Mouse (Mus musculus) mouse trophoblast stem cell (cell line): ENCODE results near the gene Sh3d21.

Experiments used
- in situ Hi-C, 2 experiments: fragments of 300-500 bp; cut with MseI, MboI; formaldehyde crosslinking; loops; 2 replicates in 1 of 2; 3 replicates in 1 of 2; pipeline ENCODE4 v1.15.1; 2025

Sh3d21 gene

DNA sequence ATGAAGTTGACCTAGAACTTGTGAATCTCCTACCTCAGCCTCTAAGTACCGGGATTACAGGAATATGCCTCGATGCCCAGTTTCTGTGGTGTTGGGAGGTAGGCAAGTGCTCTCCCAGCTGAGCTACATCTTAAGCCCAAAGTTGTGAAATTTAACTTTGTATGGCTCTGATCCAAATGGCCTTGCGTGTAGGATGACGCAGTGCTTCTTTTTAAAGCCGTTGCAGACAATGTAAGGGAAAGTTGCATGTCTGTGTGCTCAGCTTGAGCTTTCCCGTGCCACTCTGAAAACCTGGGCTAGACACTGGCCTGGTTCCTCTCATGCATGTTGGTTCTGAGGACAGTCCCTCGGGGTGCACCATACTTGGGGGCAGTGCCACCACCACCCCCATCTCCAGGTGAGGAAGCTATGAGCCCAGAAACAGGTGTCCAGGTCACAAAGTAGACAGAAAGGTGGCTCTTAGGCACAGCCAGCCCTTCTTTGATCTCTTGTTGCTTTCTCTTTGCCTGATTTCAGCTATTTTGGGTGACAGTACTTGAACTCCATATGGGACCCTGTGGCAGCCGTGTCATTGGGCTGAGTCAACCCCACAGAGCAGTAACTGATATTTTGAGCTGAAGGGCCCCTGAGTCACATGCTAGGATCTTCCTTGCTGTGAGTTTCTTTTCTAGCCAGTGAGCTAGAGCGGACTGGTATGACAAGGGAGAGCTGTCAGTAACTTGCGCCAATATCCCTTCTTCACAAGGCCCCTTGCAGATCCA is 53.5 kb downstream of the Sh3d21 start:
- in situ Hi-C loops, result no loop called here

DNA sequence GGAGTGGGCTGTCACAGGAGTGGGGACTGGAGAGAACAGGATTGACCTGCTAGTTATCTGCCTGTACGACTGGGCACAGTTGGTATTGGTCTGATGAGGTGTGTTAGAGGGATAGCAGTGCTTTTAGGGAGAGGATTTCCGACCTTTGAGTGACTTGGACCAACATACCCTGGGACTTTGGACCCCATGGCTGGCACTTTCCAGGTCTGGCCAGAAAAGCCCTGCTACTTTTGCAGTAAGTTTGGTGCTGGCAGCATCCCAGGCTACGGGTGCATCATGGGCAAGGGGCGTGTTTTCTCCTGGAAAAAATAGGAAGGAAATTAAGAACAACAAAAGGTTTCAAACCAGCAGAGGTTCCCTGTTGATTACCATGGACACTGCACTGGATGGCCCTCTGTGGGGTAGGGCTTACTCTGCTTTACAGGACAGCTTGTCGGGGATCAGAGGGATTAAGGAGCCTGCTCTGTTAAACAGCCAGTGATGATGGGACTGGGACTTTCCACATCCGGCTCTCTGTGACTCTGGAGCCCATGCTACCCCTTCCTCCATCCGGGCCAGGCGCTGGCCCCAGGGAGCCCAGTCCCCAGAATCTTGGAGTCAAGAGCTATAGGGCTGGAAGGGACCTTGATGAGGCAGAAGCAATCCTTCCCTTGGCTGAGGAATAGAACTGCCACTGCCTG is 55.1 kb downstream of the Sh3d21 start:
- in situ Hi-C loops, result no loop called here

DNA sequence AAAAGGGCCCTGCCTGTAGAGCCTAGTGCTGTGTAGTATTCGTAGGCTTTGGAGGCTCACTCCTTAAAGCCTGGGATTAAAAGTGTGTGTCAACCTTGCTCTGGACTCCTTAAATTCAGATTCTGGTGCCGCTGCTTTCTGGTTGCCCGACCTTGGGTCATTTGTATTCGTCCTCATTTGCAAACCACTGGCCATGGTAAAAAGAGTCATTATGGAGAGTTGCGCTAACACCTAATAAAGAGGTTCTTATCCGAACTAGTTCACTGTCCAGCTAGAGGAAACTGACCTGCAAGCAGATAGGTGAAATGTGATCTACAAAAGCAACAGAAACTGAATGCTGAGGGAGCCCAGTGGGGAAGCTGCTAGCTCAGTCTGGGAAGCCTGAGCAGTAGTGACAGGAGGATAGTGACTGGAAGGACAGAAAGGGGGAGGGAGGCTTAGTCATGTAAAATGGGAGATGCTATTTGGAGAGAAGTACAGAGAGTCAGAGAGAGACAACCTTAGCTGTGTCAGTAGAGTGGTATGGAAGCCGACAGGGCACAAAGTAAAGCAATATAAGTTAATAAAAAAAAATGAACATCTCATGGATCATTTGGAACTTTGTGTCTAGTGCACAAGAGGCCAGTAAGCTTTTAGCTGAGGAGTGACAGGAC is 58.0 kb downstream of the Sh3d21 start:
- in situ Hi-C loops, result no loop called here

DNA sequence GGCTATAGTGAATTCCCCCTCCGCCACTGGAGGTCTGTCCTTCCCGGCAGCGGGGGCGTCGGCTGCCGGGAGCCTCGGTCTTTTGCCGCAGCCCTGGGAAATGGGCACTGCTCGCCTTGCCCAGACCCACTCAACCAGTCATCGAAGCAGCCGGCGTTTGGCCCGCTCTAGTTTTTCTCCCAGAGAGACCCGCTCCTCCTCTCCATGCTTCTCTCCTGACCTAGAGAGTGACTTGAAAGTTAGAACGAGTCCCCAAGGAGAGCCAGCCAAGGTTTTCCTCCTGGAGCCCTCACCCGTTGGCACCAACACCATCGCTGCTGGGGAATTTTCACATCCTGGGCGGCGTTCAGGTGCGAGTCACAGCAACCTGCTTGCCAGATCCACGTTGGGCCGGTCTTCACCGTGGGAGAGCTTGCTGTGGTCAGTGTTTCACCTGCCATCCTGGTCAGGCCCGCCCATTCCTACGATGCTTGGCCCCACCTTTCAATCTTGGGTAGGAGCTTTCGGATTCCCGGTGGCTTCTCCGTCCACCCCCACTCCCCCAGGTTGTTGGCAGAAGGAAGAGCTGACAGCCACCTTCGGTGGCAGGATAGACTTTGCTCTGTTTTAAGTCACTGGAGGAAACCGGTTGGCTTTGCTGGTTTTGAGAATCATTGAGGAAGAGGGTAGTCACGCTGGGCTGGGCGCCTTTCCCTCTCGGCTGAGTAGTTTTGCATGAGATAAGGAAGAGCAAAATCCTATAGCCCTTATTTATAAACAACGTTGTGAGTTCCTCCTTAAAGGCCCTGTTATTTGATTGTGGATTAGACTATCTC is 58.8 kb downstream of the Sh3d21 start:
- in situ Hi-C loops, result no loop called here

DNA sequence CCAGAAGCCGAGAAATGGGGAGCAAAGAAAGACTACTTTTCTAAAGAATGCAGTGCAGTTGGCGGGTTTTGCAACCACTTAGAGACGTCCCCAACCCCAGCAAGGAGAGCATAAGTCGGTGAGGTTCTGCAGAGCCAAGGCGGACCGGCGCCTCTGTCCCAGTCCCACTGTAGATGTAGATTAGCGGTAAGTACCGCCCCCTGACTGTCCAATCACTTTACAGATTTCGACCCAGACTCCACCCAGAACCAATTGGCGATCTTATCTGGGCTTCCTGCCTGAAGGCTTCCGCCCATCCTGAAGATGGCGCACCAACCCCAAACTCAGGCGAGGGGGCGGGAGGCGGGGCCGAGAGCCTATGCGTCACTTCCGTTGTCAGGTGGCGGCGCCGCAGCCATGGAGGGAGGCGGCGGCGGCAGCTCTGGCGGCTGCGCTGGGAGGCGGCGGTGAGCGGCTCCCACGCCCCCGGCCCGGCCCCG is 59.7 kb downstream of the Sh3d21 start, which contains the start of gene Stk40:
Gene Stk40 (plus strand): TSS at position 368 of the 479 bp plus-strand sequence.
- in situ Hi-C loops, result no loop called here

DNA sequence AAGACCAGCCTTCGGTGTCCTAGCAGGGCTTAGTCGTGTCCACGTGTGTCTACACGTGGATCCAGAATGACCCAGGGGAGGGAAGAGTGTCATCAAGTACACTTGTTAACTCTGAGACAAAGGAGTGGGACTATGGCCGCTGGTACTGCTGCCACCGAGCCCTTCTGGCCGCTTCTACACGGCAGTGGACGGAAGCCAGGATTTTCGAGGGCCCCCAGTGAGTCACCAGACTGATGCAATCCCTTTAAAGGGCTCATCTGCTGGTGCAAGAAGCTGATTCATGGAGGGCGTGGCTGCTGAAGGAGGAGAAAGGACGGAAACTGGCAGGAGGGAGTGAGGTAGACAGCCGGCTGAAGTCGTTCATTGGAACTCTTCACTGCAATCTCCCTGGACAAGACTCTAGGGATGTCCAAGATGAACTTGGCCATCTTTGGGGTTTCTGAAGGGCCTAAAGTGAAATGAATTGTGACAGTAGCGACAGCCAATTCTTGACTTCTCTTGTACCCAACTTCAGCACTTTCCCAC is 60.2 kb downstream of the Sh3d21 start:
- in situ Hi-C loops, result no loop called here

DNA sequence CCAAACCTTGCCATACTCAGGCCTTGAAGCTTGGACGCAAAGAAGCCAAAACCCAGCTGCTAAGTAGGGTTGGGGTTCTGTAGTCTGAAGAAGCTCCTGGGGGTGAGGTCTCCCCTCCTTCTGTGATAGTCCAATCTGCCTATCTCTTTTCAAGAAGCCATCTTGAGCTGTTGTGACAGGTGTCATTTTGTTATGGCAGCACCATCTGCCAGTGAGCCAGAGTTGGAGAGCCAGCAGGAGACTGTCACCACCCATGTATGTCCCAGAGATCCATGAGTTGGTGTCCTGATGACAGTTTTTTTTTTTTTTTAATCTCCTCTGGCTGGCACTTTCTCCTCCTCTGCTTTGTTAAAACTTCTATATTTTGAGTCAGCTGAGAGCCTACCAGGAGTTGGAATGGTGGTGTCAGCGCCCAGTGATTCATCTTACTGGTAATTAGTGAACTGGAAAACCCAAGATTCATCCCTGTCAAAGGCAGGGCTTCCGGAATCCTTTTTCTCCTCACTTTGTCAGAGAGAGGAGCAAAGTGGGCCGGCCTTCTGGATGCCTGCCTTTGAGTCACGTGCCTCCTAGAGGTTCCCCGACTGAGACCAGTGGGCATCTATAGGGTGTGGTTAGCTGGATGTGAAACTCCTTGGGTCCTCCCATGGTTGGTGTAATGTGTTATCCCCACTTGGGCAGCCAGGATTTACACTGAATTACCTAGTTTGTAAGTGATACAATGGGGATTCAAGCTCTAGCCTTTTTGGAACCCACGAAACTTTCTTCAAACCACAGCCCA is 61.0 kb downstream of the Sh3d21 start:
- in situ Hi-C loops, result no loop called here

DNA sequence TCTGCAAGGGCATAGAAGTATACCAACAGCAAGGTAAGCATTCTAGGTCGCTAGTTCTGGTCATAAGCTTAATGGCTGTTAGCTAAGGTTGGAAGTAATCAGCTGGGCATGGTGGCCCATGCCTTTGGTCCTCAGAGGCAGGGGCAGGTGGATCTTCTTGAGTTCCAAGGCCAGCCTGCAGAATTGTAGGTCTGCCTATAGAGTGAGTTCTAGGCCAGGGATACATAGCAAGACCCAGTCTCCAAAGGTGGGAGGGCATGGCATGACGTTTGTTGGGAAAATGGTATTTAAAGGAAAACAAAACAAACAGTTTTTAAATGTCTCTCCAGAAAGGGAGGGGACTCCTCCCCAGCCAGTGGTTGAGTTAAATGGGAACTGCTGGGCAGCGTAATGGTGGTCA is 62.5 kb downstream of the Sh3d21 start:
- in situ Hi-C loops, result no loop called here
